Mouse (Mus musculus) myocyte (in vitro differentiated cells): ENCODE data around the gene Tmed9.

ENCODE experiments used
- MYOD1 ChIP-seq, 3 experiments: IDR thresholded peaks; one replicate each; pipeline ENCODE4 v1.6.1; 2011; ENCODE audit warnings: control low read depth in 2 of 3, low read depth in 2 of 3, mild to moderate bottlenecking in 2 of 3, moderate library complexity in 1 of 3; ENCODE audit not compliant: insufficient read length in 2 of 3, control insufficient read depth in 1 of 3
- POLR2A ChIP-seq: IDR thresholded peaks from one replicate; pipeline ENCODE4 v1.6.1; 2011; ENCODE audit warnings: low read depth, mild to moderate bottlenecking, control low read depth, moderate library complexity; ENCODE audit not compliant: insufficient read length

- TF ChIP-seq MYOD1 (IDR thresholded peaks at IDR 0.05; ENCODE audit: control insufficient read depth in 1 of 3, insufficient read length in 2 of 3, low read depth in 2 of 3) (no peak), POLR2A (no peak)
Measured at GRCm38 (mm10) chr13:55548426-55548825, 25.1 kb upstream of the Tmed9 start.
